Mouse (Mus musculus): ENCODE data around the gene Cdh23. TPM values are rescaled to one million over a fixed set of nuclear protein-coding genes. Genes with fewer than 3 reads are reported as not detected.
A peak's percentile ranks its signal among the peaks of the same experiment; 100 is the strongest.

Gene Cdh23
- polyA plus RNA-seq, 1 experiment from 2014 or later, result 0.19 TPM

- H3K9me3 ChIP-seq (replicated peaks), result no peaks in the 10 kb centered on the region
- H3K4me3 ChIP-seq, result peak overlapping the region; percentile 69
- peaks cover 68% of the 10 kb centered on the region for H3K4me1 ChIP-seq
- WGBS (ENCODE audit: insufficient replicate concordance), result 40% methylated on average over 5 of the region's 5 CpGs
- H3K36me3 ChIP-seq, result no peaks in the 10 kb centered on the region
- no peaks in the 10 kb centered on the region for H3K27me3 ChIP-seq (replicated peaks)
- H3K9ac ChIP-seq, result peak overlapping the region; percentile 80
- peak overlapping the region; percentile 90 for H3K4me2 ChIP-seq
- no peak for ATAC-seq
- H3K27ac ChIP-seq, result peak overlapping the region; percentile 86
Observed at GRCm38 (mm10) chr10:60350077-60350804, 346.0 kb downstream of the Cdh23 start.

- H3K27ac ChIP-seq, result peak overlapping the region; percentile 86
- peak overlapping the region; percentile 80 for H3K9ac ChIP-seq
Observed at GRCm38 (mm10) chr10:60349644-60350043, 346.6 kb downstream of the Cdh23 start.

DNA sequence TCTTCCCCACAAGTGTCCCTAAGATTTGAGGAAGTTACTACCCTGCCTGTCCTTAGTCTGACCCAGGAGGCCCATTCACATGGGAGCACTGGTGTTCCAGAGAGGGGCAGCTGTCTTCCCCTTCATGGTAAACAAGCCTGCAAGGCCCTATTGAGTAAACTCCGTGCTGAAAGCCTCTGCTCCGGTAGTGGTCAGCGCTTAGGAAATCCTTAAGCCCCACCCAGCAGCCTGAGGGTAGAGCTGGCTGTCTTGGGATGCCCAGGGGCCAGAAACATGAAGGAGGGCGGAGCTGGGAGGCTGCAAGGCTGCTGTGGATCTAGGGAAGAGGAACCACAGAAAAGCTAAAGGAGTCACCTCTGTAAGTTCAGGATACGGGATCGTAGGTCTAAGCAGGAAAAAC lies 347.2 kb downstream of the Cdh23 start:
- no peak for ATAC-seq
- peak overlapping the region; percentile 90 for H3K4me2 ChIP-seq
- H3K9ac ChIP-seq, result peak overlapping the region; percentile 80
- H3K4me1 ChIP-seq, result peaks cover 76% of the 10 kb centered on the region
- peak overlapping the region; percentile 86 for H3K27ac ChIP-seq
- 26% methylated on average over 6 of the region's 6 CpGs for WGBS (ENCODE audit: insufficient replicate concordance)
- H3K9me3 ChIP-seq (replicated peaks), result no peaks in the 10 kb centered on the region
- no peaks in the 10 kb centered on the region for H3K27me3 ChIP-seq (replicated peaks)
- no peaks in the 10 kb centered on the region for H3K36me3 ChIP-seq
- peak overlapping the region; percentile 69 for H3K4me3 ChIP-seq

More at GRCm38 (mm10) chr10:60349644-60350043, 346.6 kb downstream of the Cdh23 start:
- Histone ChIP-seq H3K4me3 (peak overlapping the region; percentile 69), H3K27me3 (replicated peaks) (no peaks in the 10 kb centered on the region), H3K4me2 (peak overlapping the region; percentile 90), H3K36me3 (no peaks in the 10 kb centered on the region), H3K4me1 (peaks cover 71% of the 10 kb centered on the region), H3K9me3 (replicated peaks) (no peaks in the 10 kb centered on the region)
- peak; percentile 63 for ATAC-seq
- WGBS (ENCODE audit: insufficient replicate concordance), result 59% methylated on average over 5 of the region's 5 CpGs

DNA sequence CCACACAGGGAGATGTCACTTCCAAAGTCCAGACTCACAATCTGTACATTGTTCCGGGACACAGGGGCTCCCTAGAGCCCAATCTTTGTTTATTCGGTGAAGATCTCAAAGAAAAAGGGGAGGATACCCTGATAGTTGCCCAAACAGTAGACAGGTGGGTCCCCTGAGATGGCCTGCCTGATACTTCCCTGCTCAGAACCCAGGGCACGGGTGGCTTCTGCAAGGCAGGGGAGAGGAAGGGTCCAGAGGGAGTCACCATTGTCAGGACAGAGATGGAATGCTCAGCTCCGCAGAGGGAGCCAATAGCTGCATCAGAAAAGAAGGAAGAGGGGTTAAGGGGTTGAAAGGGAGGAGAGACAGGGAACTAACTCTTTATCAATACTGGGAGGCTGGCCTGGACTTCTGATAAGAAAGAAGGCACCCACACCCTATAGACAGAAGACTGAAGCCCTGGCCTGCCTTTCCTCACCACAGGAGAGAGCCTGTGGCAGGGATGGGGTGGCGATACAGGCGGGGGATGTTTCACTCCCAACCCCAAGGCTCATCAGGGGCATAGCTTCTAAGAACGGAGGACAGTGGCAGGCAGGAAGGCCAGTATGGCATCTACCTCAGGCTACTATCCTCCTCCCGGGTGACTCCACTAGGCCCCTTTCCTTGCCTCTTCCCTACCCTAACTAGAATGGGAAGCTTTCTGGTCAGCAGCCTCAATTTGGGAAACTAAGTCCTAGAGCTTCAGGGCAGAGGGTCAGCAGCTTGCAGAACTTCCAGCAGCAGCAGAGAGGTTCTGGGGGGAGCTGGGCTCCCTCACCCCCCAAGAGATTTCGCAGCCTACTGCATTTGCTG lies 348.3 kb downstream of the Cdh23 start:
- Histone ChIP-seq H3K4me2 (peak overlapping the region; percentile 90), H3K9me3 (replicated peaks) (no peaks in the 10 kb centered on the region), H3K9ac (peak overlapping the region; percentile 80), H3K4me1 (peaks cover 76% of the 10 kb centered on the region), H3K27ac (peak overlapping the region; percentile 86), H3K27me3 (replicated peaks) (no peaks in the 10 kb centered on the region), H3K4me3 (peak overlapping the region; percentile 69), H3K36me3 (no peaks in the 10 kb centered on the region)
- peak; percentile 66 for ATAC-seq
- WGBS (ENCODE audit: insufficient replicate concordance), result 16% methylated on average over 9 of the region's 9 CpGs

GRCm38 (mm10) chr10:60346701-60347405 lies 349.4 kb downstream of the Cdh23 start, which contains the start of gene Vsir:
Gene Vsir (plus strand): TSS chr10:60346851.
- H3K4me3 ChIP-seq, result peak within 1 kb of the TSS; percentile 69
- peak within 1 kb of the TSS; percentile 90 for H3K4me2 ChIP-seq
- 1% methylated on average over 37 of the region's 37 CpGs for WGBS (ENCODE audit: insufficient replicate concordance)
- peak within 1 kb of the TSS; percentile 80 for H3K9ac ChIP-seq
- H3K27ac ChIP-seq, result peak within 1 kb of the TSS; percentile 76
- H3K9me3 ChIP-seq (replicated peaks), result no peaks in the 10 kb centered on the region
- H3K36me3 ChIP-seq, result no peaks in the 10 kb centered on the region
- ATAC-seq, result peak; percentile 69
- H3K27me3 ChIP-seq (replicated peaks), result no peaks in the 10 kb centered on the region
- H3K4me1 ChIP-seq, result peaks cover 69% of the 10 kb centered on the region

DNA sequence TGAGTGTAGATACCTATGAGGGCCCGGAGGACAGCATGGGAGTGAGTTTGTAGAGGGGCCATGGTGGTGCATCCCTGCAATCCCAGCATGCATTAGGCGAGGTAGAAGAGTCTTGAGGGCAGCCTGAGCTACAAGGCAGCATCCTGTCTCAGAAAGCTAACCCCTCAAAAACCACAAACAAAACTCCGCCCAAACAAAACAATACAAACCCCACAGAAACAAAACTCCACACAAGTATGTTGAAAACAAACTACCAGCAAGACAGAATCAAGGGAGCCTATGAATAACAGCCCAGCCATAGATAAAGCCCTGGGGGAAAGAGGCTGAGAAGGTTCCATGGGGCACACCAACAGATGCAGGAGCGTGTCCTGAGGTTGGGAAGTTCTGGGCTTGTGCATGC lies 350.2 kb downstream of the Cdh23 start:
- H3K4me1 ChIP-seq, result peaks cover 66% of the 10 kb centered on the region
- H3K27me3 ChIP-seq (replicated peaks), result no peaks in the 10 kb centered on the region
- H3K4me3 ChIP-seq, result no peak overlapping the region
- H3K4me2 ChIP-seq, result peak overlapping the region; percentile 90
- no peak for ATAC-seq
- no peaks in the 10 kb centered on the region for H3K36me3 ChIP-seq
- no peak overlapping the region for H3K27ac ChIP-seq
- H3K9me3 ChIP-seq (replicated peaks), result no peaks in the 10 kb centered on the region
- WGBS (ENCODE audit: insufficient replicate concordance), result 69% methylated on average over 4 of the region's 4 CpGs
- H3K9ac ChIP-seq, result no peak overlapping the region

GRCm38 (mm10) chr10:60344111-60344510 lies 352.2 kb downstream of the Cdh23 start:
- H3K27ac ChIP-seq, result no peak overlapping the region
- 46% methylated on average over 3 of the region's 3 CpGs for WGBS (ENCODE audit: insufficient replicate concordance)
- H3K4me1 ChIP-seq, result peaks cover 47% of the 10 kb centered on the region
- no peaks in the 10 kb centered on the region for H3K9me3 ChIP-seq (replicated peaks)
- no peaks in the 10 kb centered on the region for H3K36me3 ChIP-seq
- no peak for ATAC-seq
- H3K4me3 ChIP-seq, result no peak overlapping the region
- no peaks in the 10 kb centered on the region for H3K27me3 ChIP-seq (replicated peaks)
- no peak overlapping the region for H3K4me2 ChIP-seq
- no peak overlapping the region for H3K9ac ChIP-seq

DNA sequence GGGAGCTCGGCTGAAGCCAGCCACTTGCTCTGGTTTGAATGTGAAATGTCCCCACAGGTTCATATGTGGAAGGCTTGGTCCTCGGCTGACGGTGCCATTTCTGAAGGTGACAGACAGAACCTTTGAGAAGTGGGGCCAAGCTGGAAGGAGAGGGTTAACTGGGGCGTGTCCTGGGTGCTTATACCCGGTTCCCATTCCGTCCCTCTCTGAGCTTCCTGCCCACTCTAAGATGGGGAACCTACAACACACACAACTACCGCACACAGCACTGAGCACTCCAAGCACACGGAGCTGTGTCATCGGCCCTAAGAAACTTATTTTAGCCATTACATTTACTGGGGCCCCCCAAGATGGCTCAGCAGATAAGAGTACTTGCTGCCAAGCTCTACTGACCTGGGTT lies 354.8 kb downstream of the Cdh23 start:
- Histone ChIP-seq H3K9me3 (replicated peaks) (no peaks in the 10 kb centered on the region), H3K27me3 (replicated peaks) (no peaks in the 10 kb centered on the region), H3K27ac (no peak overlapping the region), H3K4me3 (no peak overlapping the region), H3K36me3 (no peaks in the 10 kb centered on the region), H3K4me2 (no peak overlapping the region), H3K9ac (no peak overlapping the region), H3K4me1 (peaks cover 21% of the 10 kb centered on the region)
- WGBS (ENCODE audit: insufficient replicate concordance), result 28% methylated on average over 9 of the region's 9 CpGs
- no peak for ATAC-seq

DNA sequence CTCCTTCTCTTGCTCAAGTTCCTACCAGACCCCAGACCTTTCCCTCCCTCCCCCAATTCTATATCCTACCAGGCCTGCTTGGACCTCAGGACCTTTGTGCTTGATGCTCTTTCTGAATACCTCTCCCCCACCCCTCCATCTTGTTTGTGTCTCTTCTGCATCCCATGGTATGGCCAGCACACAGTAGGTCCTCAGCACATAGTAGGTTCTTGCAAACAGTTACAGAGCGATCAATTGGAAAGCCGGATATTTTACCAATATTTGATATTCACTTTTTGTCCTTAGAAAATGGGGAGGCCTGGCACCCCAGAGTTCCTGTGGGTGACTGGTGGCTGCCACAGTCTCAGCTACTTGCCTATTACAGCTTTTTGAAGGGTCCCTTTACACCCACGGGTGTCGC lies 361.3 kb downstream of the Cdh23 start:
- Histone ChIP-seq H3K36me3 (no peaks in the 10 kb centered on the region), H3K9me3 (replicated peaks) (no peaks in the 10 kb centered on the region), H3K9ac (no peak overlapping the region), H3K4me2 (no peak overlapping the region), H3K27me3 (replicated peaks) (no peaks in the 10 kb centered on the region; the same call in 1 of the 2 replicates), H3K4me1 (peaks cover 18% of the 10 kb centered on the region), H3K27ac (no peak overlapping the region), H3K4me3 (no peak overlapping the region)
- 79% methylated on average over 4 of the region's 4 CpGs for WGBS (ENCODE audit: insufficient replicate concordance)
- ATAC-seq, result no peak

- no peak for ATAC-seq
- H3K27me3 ChIP-seq (replicated peaks), result no peaks in the 10 kb centered on the region; the same call in 1 of the 2 replicates
- H3K9me3 ChIP-seq (replicated peaks), result no peaks in the 10 kb centered on the region
- no peak overlapping the region for H3K4me2 ChIP-seq
- 41% methylated on average over 7 of the region's 7 CpGs for WGBS (ENCODE audit: insufficient replicate concordance)
- no peak overlapping the region for H3K27ac ChIP-seq
- peaks cover 23% of the 10 kb centered on the region for H3K4me1 ChIP-seq
- no peak overlapping the region for H3K9ac ChIP-seq
- H3K36me3 ChIP-seq, result no peaks in the 10 kb centered on the region
- no peak overlapping the region for H3K4me3 ChIP-seq
Observed at GRCm38 (mm10) chr10:60334583-60334982, 361.7 kb downstream of the Cdh23 start.

GRCm38 (mm10) chr10:60328963-60329650 lies 367.2 kb downstream of the Cdh23 start:
- Histone ChIP-seq H3K27me3 (replicated peaks) (no peaks in the 10 kb centered on the region; the same call in 1 of the 2 replicates), H3K4me2 (no peak overlapping the region), H3K9ac (no peak overlapping the region), H3K4me3 (no peak overlapping the region), H3K36me3 (no peaks in the 10 kb centered on the region), H3K27ac (no peak overlapping the region), H3K4me1 (peaks cover 31% of the 10 kb centered on the region), H3K9me3 (replicated peaks) (no peaks in the 10 kb centered on the region)
- no peak for ATAC-seq
- 67% methylated on average over 11 of the region's 11 CpGs for WGBS (ENCODE audit: insufficient replicate concordance)

All from liver, embryonic 12.5 days (tissue).